Mouse (Mus musculus): ENCODE data around the gene Slc9a9.

DNA sequence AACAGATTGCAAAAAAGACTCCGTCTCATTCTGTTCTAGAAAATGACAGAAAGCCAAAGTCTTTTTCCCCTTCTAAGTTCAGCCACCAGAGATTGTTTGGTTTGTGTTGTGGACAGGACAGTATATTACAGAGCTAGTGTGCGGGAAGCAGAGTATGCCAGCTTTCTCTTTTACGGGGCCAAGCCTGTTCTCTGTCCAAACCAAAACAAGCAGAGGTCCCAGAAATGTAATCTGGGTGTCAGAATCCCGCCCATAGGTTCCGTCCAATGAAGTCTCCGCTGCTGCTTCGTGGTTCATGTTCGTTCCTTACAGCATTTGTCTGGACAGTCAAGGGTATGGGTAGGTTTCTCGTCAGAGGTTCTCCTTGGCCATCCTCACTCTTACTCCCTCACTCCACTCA is 242.4 kb downstream of the Slc9a9 start:
- TF ChIP-seq CTCF (IDR thresholded peaks at IDR 0.05; ENCODE audit: low read depth) (no peak), EP300 (IDR thresholded peaks at IDR 0.05; ENCODE audit: low read depth) (no peak)
